Mouse (Mus musculus): ENCODE results near the gene Dleu7.
A peak's percentile ranks its signal among the peaks of the same experiment; 100 is the strongest.

The Dleu7 gene

DNA sequence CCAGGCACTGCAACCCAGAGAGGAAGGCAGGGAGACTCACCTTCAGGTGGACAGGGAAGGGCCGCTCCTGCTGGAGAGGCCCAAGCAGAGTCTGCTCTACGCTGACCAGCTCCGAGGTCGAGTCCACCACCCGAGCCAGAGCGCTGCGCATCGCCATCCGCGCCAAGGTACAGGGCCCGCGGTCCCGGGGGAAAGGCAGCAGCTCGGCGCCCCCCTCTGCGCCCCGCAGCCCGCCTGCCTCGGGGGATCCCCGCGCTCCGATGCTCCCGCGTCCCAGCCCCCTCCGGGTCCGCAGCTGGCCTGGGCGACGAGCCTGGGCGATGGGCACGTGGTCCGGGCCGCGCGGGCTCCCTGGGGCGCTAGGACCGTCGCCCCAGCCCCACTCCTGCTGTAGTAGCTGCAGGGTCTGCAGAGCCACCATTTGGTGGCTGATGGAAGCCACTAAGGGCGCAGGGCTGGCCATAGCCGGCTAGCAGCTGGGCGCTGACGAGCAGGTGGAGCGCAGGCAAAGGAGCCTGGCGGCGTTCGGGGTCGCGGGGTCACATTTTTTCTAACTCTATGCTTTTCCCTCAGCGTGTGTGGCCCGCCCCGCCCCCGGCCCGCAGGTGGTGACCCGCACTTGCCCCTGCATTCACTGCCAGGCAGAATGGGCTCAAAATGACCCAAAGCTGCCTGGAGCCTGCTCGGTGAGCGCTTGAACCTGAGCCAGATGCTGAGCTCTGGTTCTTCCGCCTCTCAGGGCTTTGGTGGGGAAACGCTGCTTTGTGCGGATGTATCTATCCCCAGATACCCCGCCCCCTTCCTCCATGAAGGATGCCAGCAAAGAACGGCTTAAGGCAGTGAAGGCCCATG is at the start of gene Dleu7, which contains the start of gene Rnaseh2b:
Dleu7 (minus strand) TSS at position 560 of the 852 bp plus-strand sequence.
Rnaseh2b (plus strand) TSS at position 102 of the 852 bp plus-strand sequence.
- peak; percentile 84 for DNase-seq (ENCODE audit: extremely low spot score, low spot score)

DNA sequence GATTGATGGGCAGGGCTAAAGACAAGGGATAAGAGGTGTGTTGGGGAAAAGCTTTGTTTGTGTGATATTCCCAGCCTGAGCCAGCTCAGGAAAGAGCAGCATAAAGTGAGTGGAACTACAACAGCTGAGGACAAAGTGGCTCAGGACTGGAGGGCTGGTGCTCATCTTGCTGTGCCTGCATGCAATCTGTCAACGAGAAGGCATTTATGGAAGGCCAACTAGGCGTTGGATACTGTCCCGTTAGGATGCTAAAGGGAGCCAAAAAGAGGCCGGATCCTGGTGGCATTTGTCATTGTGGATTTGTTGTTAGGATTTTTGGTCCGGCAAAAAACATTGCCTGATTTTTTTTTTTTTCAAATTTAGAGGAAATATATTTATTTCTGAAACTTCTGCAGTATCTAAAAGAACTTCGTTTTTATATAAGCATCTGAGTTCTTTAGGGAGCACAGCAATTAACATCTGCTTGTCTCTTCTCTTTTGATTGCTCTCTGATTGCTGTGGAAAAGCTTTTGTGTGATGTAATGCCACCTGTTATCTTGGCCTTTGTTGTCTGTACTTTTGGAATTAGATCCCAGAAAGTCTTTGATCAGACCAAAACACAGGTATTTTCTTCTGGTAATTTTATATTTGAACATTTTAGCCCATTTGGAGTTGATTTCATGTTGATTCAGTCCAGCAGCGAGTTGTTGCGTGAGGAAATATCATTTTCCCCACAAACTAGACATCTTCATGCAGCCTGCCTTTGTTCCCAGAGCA is 49.2 kb upstream of the Dleu7 start:
- DNase-seq (ENCODE audit: extremely low spot score, low spot score), result no peak

- DNase-seq (ENCODE audit: extremely low spot score, low spot score), result no peak
Measured at GRCm38 (mm10) chr14:62339196-62339595, 46.3 kb upstream of the Dleu7 start.

GRCm38 (mm10) chr14:62333909-62334687 is 41.3 kb upstream of the Dleu7 start:
- DNase-seq (ENCODE audit: extremely low spot score, low spot score), result no peak

- DNase-seq (ENCODE audit: extremely low spot score, low spot score), result peak; percentile 87
Measured at GRCm38 (mm10) chr14:62331866-62332619, 39.2 kb upstream of the Dleu7 start.

DNA sequence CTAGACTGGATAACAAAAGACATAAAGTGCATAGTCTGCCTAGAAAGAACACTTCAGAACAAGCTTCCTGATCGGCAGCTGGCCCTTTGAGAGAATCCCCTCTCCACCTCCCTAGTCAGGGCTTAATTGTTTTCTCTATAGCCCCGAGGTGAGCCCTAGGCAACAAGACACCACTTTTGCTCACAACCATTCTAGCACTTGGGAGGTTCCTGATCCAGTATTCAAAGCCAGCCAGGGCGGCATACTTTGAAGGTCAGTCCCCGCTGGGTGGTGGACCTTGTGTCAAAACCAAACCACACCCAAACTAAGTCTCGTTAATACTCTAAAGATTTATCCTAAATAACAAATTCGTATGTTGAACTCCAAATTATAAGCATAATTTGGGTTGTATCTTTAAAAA is 38.6 kb upstream of the Dleu7 start:
- peak; percentile 24 for DNase-seq (ENCODE audit: extremely low spot score, low spot score)

- DNase-seq (ENCODE audit: extremely low spot score, low spot score), result no peak
Measured at GRCm38 (mm10) chr14:62329631-62330030, 36.8 kb upstream of the Dleu7 start.

DNA sequence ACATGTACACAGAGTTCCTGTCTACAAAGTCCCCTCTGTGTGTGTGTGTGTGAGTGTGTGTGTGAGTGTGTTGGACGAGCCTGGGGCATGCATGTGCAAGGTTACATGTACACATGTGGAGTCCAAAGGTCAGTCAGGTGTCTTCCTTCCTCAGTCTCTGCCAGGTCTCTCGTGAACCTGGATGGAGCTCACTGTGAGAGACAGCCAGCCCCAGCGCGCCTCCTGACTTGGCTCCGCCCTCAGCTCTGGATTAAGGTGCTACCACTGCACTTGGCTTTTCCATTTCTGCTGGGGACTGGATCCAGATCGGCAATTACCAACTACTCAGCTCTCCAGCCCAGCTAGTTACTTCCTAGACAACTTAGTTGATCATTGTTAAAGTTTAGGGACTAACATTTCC is 35.8 kb upstream of the Dleu7 start:
- no peak for DNase-seq (ENCODE audit: extremely low spot score, low spot score)

GRCm38 (mm10) chr14:62327171-62327570 is 34.3 kb upstream of the Dleu7 start:
- no peak for DNase-seq (ENCODE audit: extremely low spot score, low spot score)

DNA sequence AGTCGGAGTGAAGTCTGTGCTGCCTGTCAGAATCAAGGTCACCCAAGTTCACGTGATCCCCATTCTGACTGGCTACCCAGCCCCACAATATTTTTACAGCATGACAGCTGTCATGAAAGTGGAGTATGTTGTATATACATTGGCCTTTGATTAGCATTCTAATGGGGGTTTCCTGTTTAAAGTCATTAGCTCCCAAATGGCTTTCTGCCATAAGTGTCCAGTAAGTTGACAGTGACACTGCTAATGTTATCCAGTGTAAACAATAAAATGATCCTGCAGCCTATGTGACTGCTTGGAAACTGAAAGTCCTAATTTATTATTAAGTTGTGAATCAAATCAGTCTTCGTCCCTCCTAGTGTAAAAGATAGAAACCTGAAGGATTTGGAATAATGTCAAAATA is 33.2 kb upstream of the Dleu7 start:
- no peak for DNase-seq (ENCODE audit: extremely low spot score, low spot score)

- DNase-seq (ENCODE audit: extremely low spot score, low spot score), result no peak
Measured at GRCm38 (mm10) chr14:62324943-62325342, 32.1 kb upstream of the Dleu7 start.

DNA sequence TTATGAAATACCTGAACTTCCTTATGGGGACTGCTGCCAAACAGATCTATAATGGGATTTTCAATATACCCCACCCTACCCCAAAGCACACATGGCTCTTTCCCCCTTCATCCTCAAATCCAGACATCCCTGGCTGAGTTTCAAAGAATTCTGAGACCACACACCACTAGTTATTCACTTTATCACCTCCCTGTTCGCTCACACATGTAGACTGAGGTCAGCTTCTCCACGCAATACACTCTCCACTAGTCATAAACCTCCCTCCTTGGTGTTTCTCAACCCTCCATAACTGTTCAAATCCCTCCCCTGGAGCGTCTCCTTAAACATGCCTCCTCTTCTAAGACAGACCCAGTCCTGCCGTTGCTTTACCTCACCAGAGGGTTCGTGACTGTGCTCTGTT is 30.6 kb upstream of the Dleu7 start:
- DNase-seq (ENCODE audit: extremely low spot score, low spot score), result no peak

DNA sequence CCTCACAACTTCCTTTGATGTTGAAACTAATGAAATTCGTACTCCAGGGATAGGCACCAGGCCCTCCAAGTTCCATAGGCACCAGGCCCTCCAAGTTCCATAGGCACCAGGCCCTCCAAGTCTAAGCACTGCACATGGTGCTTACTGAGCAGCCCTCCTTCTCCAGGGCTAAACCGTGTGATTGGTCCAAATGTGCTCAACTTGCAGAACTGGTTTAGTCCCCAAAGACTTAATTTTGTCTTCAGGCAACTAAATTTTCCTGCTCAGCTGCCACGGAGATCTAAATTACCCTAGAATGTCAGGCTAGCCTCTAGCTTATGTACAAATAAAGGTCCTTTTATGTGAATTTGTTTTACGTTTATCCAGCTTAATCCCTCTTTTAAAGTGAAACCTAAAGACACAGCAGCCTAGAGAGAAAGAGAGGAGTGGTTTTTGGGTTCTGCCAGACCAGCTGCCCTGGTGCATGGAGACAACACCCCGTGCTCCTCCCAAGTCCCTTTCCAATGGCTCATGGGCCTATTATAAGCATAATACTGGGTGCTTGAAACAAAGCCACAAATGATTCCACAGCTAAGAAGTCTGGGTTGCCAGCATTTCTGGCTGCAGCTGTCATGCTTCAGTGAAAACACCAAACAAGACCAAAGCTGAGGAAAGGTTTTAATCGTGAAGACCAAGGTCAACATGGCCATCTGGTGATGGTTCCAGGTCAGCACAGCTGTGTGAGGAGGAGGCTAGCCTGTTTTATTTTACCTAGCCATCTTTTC is 29.9 kb upstream of the Dleu7 start:
- DNase-seq (ENCODE audit: extremely low spot score, low spot score), result no peak

DNA sequence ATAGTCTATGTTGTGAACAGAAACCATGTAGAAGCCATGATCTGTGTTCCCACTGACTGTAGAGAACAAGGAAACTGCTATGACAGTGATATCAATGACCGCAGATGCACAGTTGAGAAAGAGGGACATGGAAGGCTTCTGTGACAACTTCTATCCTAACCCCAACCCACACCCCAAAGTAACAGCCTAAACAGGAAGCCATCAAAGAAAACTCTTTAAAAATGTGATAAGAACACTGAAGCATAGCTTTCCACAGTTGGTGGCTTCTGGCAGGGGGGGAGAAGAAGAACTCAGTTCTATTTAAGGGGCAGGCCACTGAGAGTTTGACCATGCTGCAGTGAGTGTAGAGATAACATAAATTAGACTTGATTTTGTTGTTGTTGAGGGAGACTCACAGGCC is 18.8 kb upstream of the Dleu7 start:
- DNase-seq (ENCODE audit: extremely low spot score, low spot score), result no peak

- no peak for DNase-seq (ENCODE audit: extremely low spot score, low spot score)
Measured at GRCm38 (mm10) chr14:62309026-62309425, 16.2 kb upstream of the Dleu7 start.

DNA sequence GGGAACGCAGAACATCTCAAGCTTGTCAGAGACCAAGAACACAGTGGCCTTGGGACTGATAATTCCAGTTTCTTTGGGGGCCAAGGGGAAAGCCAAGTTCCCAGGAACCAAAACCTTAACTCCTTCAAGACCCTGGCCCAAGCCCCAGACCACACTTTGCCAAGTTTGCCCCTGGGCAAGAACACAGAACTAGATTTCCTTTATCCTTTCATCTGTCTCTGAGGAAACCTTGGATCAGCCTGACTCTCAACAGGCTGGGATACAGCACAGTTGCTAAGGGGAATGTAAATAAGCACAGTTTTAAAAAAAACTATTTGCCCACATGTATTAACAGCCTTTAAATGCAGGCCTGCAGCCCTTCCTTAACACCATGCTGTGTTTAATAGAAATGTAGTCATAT is 14.7 kb upstream of the Dleu7 start:
- DNase-seq (ENCODE audit: extremely low spot score, low spot score), result no peak

DNA sequence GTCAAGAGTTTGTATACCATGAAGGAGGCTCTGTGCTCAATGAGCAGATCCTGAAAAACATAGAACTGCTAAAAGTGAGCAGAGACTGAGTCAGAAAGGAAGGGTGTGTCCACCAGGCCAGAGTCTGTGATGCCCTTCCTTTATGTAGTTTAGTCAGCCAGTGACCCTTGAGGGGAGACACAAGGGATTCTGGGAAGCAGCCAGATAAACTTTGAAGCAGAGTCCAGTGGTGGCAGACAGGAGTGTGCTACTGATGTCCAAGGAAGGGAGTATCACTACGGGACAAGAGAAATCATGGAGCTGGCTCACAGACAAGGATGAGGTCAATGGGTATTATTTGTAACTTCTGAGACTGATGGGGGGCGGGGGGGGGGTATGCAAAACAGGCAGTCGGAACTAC is 7.2 kb upstream of the Dleu7 start:
- no peak for DNase-seq (ENCODE audit: extremely low spot score, low spot score)

DNA sequence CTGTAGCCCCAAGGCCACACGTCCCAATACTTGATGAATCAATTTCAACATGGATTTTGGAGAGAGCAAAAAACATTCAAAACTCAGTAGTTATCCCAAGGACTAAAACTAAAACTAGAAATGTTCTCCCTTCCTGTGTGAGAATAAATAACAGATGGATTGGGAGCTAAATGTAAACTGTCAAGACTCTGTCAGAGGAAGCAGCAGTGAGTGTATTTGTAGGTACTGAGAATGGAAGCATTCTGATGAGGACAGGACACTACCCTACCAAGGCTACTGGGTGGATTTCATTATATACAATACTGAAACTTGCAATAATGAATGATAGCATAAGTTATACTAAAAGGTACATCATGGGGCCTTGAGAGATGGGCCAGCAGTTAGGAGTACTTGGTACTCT is 6.0 kb upstream of the Dleu7 start:
- no peak for DNase-seq (ENCODE audit: extremely low spot score, low spot score)

- no peak for DNase-seq (ENCODE audit: extremely low spot score, low spot score)
Measured at GRCm38 (mm10) chr14:62292166-62292487, 720 bp downstream of the Dleu7 start.

- no peak for DNase-seq (ENCODE audit: extremely low spot score, low spot score)
Measured at GRCm38 (mm10) chr14:62291406-62291987, 1.4 kb downstream of the Dleu7 start.

Measured in neural tube, embryonic 10.5 days (tissue).